Mouse (Mus musculus) midbrain, postnatal 0 days (tissue): ENCODE measurements around the gene Pced1b. TPM values are rescaled to one million over a fixed set of nuclear protein-coding genes. Genes with fewer than 3 reads are reported as not detected.

Experiments
- ATAC-seq: fragments of 200-750 bp; cut with Nextera tagmentation; 2 replicates; pipeline ENCODE4 v1.8.0; 2017; ENCODE audit warnings: moderate number of reproducible peaks, mild to moderate bottlenecking, moderate TSS enrichment, moderate library complexity; ENCODE audit not compliant: low FRiP score
- DNase-seq: peaks from one replicate; pipeline ENCODE4 v3.0.0-alpha.2; 2015; ENCODE audit warnings: low spot score
- H3K27ac ChIP-seq: fragments of 300-500 bp; sonication (generic); 2 replicates; pipeline ENCODE4 v1.5.1; 2014; ENCODE audit warnings: low read depth, mild to moderate bottlenecking, low read length, mixed read lengths
- H3K27me3 ChIP-seq: fragments of 300-500 bp; sonication (generic); 2 replicates; pipeline ENCODE4 v1.6.1; 2014; ENCODE audit warnings: low read length, control low read depth, mixed read lengths; ENCODE audit not compliant: insufficient read depth
- H3K36me3 ChIP-seq: fragments of 300-500 bp; sonication (generic); 2 replicates; pipeline ENCODE4 v1.6.1; 2014; ENCODE audit warnings: low read length, control low read depth, mixed read lengths; ENCODE audit not compliant: insufficient read depth
- H3K4me1 ChIP-seq: fragments of 300-500 bp; sonication (generic); 2 replicates; pipeline ENCODE4 v1.6.1; 2014; ENCODE audit warnings: mild to moderate bottlenecking, control low read depth, antibody characterized with exemption, low read length, mixed read lengths; ENCODE audit not compliant: insufficient read depth
- H3K4me2 ChIP-seq: fragments of 300-500 bp; sonication (generic); 2 replicates; pipeline ENCODE4 v1.6.1; 2014; ENCODE audit warnings: low read depth, mild to moderate bottlenecking, low read length, mixed read lengths; ENCODE audit not compliant: poor library complexity, severe bottlenecking
- H3K4me3 ChIP-seq: fragments of 300-500 bp; sonication (generic); 2 replicates; pipeline ENCODE4 v1.5.1; 2014; ENCODE audit warnings: low read depth, mild to moderate bottlenecking, low read length, moderate library complexity
- H3K9ac ChIP-seq: fragments of 300-500 bp; sonication (generic); replicated peaks from 2 replicates; pipeline ENCODE4 v1.6.1; 2014; ENCODE audit warnings: mild to moderate bottlenecking, low read length, moderate library complexity, mixed read lengths; ENCODE audit not compliant: poor library complexity, severe bottlenecking
- H3K9me3 ChIP-seq: fragments of 300-500 bp; sonication (generic); 2 replicates; pipeline ENCODE4 v1.6.1; 2016; ENCODE audit warnings: low read length, control low read depth
- CTCF ChIP-seq: IDR thresholded peaks from 2 replicates; pipeline ENCODE4 v1.5.1; 2016; ENCODE audit warnings: antibody characterized with exemption, mild to moderate bottlenecking
- WGBS: fragments of 180-500 bp; shearing (Covaris S2); extraction: QIAGEN DNeasy Blood & Tissue Kit; methylation state at CpG from one replicate; pipeline ENCODE4 v1.1.7; 2014; 5-methylcytosine and 5-hydroxymethylcytosine counted together
- polyA plus RNA-seq: library from polyadenylated mRNA; unstranded; fragments of >200 nt; fragmentation: Nextera tagmentation; extraction: Ambion mirVana; gene quantifications from 2 replicates; pipeline ENCODE4 v1.2.1, GENCODE M21; 2015
- total RNA-seq: library from RNA; depleted of rRNA; stranded (reverse); fragments of >200 nt; gene quantifications from 2 replicates; pipeline ENCODE4 v1.2.3, GENCODE M21; 2014

Pced1b gene
- total and polyA plus RNA-seq, 2 experiments from 2014 or later: 7.0 to 10.4 TPM

DNA sequence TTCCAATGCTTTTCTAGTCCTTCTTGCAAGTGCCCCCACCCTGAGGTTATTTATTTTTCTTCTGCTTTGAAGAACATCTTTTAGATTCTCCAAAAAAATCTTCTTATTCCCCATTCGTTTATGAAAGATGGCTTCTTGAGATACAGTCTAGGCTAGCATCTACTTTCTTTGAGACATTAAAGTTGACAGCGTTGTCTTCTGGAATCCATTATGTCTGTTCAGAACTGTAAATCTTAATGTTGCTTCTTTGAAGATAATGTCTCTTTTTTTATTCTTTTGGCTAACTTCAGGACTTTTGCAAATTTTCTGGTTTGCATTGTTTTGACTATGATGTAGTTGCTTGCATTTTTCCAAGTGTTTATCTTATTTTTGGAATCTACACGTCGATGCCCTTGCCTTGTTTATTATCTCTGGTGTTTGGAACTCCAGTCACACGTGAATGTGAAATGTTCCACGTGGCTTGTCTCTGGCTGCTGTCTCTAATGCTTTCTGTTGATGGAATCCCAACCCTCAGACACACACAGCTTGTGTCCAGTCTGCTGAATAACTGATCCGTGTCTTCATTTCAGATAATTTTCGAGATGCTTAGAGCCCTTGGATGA, 20.3 kb downstream of the Pced1b start:
- no peaks in the 10 kb centered on the region for H3K9me3 ChIP-seq
- no peak overlapping the region for H3K9ac ChIP-seq
- DNase-seq (no peak), ATAC-seq (no peak)
- H3K36me3 ChIP-seq: no peaks in the 10 kb centered on the region
- H3K27ac ChIP-seq: no peak overlapping the region
- WGBS: 65% methylated on average over 8 of the region's 8 CpGs
- 0 out of 2 replicates have a peak, but pooled peaks cover 2% of the 10 kb centered on the region for H3K4me1 ChIP-seq
- H3K4me2 ChIP-seq: no peak overlapping the region
- TF ChIP-seq CTCF: no peak
- H3K4me3 ChIP-seq: no peak overlapping the region
- H3K27me3 ChIP-seq: no peaks in the 10 kb centered on the region

DNA sequence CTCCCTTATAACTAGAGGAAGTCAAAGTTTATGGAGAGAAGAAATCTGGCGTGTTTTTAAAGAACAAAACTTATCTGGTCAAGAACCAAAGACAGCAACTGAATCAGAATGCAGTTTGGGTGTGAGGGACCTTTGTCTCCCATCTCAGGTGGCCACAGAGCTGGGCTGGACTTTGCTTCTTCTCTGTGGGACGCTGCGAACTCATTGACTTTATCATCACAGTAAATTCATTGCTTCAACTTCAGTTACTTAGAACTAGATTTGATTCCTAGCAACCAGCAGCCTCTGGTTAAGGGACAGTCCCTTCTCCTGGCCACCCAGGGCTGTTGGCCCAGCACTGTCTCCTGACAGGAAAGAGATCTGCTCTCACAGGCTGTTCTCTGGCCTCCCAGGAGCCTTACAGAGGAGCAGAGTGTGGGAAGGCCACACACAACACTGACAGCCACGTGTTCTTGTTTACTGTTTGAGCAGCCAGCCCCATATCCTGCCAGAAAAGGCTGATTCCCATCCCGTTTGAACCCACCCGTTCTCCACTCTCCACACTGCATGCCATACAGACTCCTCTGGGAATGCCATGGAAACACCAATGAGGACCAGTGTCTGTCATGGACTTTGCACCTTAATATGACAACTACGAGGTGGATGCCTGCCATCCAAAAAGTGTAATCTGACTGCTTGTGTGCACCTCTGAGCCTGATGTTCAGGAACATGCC, 25.2 kb downstream of the Pced1b start:
- DNase-seq (peak; percentile 58), ATAC-seq (0 out of 2 replicates have a peak, but pooled peaks have one; percentile 56)
- Histone ChIP-seq H3K4me2 (no peak overlapping the region), H3K9ac (no peak overlapping the region), H3K4me3 (no peak overlapping the region), H3K4me1 (peaks cover 5% of the 10 kb centered on the region; the same call in 1 of the 2 replicates), H3K27ac (no peak overlapping the region), H3K36me3 (no peaks in the 10 kb centered on the region), H3K27me3 (no peaks in the 10 kb centered on the region), H3K9me3 (no peaks in the 10 kb centered on the region)
- 40% methylated on average over 7 of the region's 7 CpGs for WGBS
- TF ChIP-seq CTCF: no peak

DNA sequence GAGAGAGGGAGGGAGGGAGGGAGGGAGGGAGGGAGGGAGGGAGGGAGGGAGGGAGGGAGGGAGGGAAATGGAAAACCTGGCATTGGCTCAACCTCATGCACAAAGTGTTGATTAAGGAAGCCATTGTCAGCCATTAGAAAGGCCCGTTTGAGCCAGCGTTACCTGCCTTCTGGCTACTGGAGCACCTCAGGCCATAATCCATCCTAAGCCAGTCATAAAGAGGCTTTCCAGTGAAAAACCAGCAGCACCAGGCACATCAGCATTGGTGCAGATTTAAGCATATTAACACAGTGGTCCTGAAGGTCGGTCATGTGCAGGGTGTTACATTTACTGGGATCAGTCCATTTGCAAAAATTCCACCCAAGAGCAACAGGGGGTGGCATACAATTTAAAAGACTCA, 25.9 kb downstream of the Pced1b start:
- Histone ChIP-seq H3K27me3 (no peaks in the 10 kb centered on the region), H3K4me3 (no peak overlapping the region), H3K4me1 (peaks cover 5% of the 10 kb centered on the region; the same call in 1 of the 2 replicates), H3K4me2 (no peak overlapping the region), H3K36me3 (no peaks in the 10 kb centered on the region), H3K27ac (no peak overlapping the region), H3K9ac (no peak overlapping the region), H3K9me3 (no peaks in the 10 kb centered on the region)
- TF ChIP-seq CTCF: no peak
- WGBS: 66% methylated on average over 3 of the region's 3 CpGs
- DNase-seq (no peak), ATAC-seq (no peak)

DNA sequence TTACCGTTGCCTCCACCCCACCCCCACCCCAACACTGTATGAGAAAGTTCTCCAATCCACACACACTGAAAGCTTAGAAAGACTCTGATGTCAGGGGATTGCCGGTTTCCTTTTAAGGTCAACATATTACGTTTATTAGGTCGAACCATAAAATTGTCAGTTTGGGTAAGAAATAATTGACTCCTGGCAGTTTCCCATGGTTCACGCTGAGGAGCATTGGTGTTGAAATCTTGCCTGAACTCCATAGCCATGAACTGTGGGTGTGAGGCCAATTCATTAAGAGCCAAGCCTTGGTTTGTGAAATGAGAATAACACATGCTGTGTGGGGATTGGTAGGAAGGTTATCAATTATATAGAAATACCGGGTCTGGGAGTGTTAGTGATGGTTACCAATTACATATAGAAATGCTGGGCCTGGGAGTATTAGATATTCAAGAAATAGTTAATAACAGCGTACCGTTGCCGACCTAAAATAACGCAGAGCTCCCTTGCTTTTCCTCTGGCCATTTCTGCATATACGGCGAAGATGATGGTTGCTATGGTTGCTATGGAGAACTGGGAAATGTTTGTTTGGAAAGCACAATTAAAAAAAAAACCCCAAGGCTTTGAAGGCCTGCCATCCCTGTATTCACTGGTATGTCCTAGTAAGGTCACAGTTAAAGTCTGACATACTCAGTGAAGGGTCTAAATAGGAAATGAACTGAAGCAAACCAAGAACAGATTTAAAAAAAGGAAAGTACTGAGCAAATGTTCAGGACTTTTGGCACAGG, 28.9 kb downstream of the Pced1b start:
- H3K4me3 ChIP-seq: no peak overlapping the region
- TF ChIP-seq CTCF: no peak
- H3K36me3 ChIP-seq: no peaks in the 10 kb centered on the region
- H3K4me2 ChIP-seq: no peak overlapping the region
- no peak overlapping the region; the same call in 1 of the 2 replicates for H3K27ac ChIP-seq
- H3K4me1 ChIP-seq: peaks cover 5% of the 10 kb centered on the region; the same call in 1 of the 2 replicates
- 66% methylated on average over 12 of the region's 12 CpGs for WGBS
- H3K9ac ChIP-seq: no peak overlapping the region
- no peak for ATAC-seq
- H3K27me3 ChIP-seq: no peaks in the 10 kb centered on the region
- H3K9me3 ChIP-seq: no peaks in the 10 kb centered on the region
- peak; percentile 19 for DNase-seq

DNA sequence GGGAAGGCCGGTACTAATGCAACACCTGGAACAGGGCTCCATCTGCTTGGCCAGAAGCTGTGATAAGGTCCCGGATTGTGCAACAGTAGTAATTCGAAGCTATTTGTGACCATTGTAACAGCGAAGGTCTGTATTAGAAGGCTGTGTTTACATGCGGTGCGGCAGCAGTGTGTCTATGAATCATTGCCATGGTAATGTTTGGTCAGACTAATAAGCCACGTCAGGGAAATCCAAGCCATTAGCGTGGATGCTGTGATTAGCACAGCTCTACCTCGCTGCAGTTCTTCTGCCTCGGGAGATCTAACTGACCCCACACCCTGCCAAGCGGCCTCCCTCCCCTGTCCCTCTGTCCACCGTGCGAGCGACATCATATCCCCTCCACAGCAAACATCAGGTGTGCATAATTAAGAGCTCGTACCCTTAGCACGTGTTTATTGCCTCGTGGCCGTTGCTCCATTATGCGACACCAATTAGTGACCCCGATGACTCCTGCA, 29.8 kb downstream of the Pced1b start:
- Histone ChIP-seq H3K4me3 (no peak overlapping the region), H3K9me3 (no peaks in the 10 kb centered on the region), H3K27ac (no peak overlapping the region), H3K9ac (no peak overlapping the region), H3K36me3 (no peaks in the 10 kb centered on the region), H3K4me1 (peaks cover 5% of the 10 kb centered on the region; the same call in 1 of the 2 replicates), H3K4me2 (no peak overlapping the region), H3K27me3 (no peaks in the 10 kb centered on the region)
- no peak for TF ChIP-seq CTCF
- 41% methylated on average over 20 of the region's 20 CpGs for WGBS
- ATAC-seq (no peak), DNase-seq (peak; percentile 47)
